ENCODE assay signal across 32 mouse cellular contexts in the genomic region with DNA sequence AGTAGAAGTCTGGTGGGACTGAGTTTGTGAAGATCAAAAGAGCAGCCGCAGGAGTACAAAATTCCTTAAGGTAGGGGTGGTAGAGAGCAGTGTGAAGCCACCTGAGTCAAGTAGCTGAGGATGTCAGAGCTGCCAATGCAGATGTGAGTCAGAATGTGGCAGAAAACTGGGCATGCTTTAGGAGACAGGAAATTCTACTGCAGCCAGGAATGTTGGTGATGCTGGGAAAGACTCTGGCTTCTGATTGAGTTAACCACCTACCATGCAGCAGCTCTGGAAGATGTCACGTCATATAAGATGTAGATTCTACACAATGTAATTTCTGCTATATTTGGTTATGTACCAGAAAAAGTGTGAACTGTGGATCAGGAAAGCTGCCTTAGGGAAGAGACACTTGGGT.
"Had no signal": no experiment of that assay in that cellular context is flagged by ENCODE, and none has a peak within 500 bp of the region (broad histone marks: within the 10 kb centered on the region; RNA-seq: fewer than 3 reads in every experiment).

No protein-coding gene starts in this region.

- H3K9ac ChIP-seq: limb, embryonic 12.5 days; limb, embryonic 13.5 days; limb, embryonic 15.5 days; liver, embryonic 12.5 days; liver, embryonic 13.5 days; liver, embryonic 14.5 days; liver, embryonic 15.5 days; liver, postnatal 0 days; lung, embryonic 14.5 days; lung, embryonic 15.5 days; midbrain, embryonic 12.5 days; midbrain, embryonic 13.5 days; midbrain, embryonic 15.5 days; neural tube, embryonic 12.5 days; neural tube, embryonic 13.5 days had no signal

- H3K4me3 ChIP-seq: limb, embryonic 10.5 days; limb, embryonic 12.5 days; limb, embryonic 13.5 days; limb, embryonic 15.5 days; liver, embryonic 12.5 days; liver, embryonic 13.5 days; liver, embryonic 15.5 days; lung, embryonic 15.5 days; megakaryocyte, embryonic 14.5 days; midbrain, embryonic 10.5 days; midbrain, embryonic 12.5 days; midbrain, embryonic 13.5 days; midbrain, embryonic 15.5 days; myocyte; neural tube, embryonic 12.5 days; neural tube, embryonic 13.5 days had no signal

- H3K36me3 ChIP-seq: limb, embryonic 10.5 days; limb, embryonic 12.5 days; limb, embryonic 13.5 days; limb, embryonic 15.5 days; liver, embryonic 12.5 days; liver, embryonic 13.5 days; liver, embryonic 15.5 days; lung, embryonic 15.5 days; midbrain, embryonic 10.5 days; midbrain, embryonic 12.5 days; midbrain, embryonic 13.5 days; midbrain, embryonic 15.5 days; neural tube, embryonic 12.5 days; neural tube, embryonic 13.5 days had no signal

- H3K9me3 ChIP-seq: limb, embryonic 10.5 days; limb, embryonic 12.5 days; limb, embryonic 13.5 days; limb, embryonic 15.5 days; liver, embryonic 12.5 days; liver, embryonic 13.5 days; liver, embryonic 15.5 days; lung, embryonic 15.5 days; megakaryocyte, embryonic 14.5 days; midbrain, embryonic 10.5 days; midbrain, embryonic 12.5 days; midbrain, embryonic 13.5 days; midbrain, embryonic 15.5 days; neural tube, embryonic 12.5 days; neural tube, embryonic 13.5 days had no signal

- H3K4me2 ChIP-seq: limb, embryonic 12.5 days; limb, embryonic 13.5 days; limb, embryonic 15.5 days; liver, embryonic 11.5 days; liver, embryonic 12.5 days; liver, embryonic 13.5 days; liver, embryonic 15.5 days; lung, embryonic 14.5 days; lung, embryonic 15.5 days; midbrain, embryonic 11.5 days; midbrain, embryonic 12.5 days; midbrain, embryonic 13.5 days; midbrain, embryonic 15.5 days; neural tube, embryonic 12.5 days; neural tube, embryonic 13.5 days had no signal

- H3K27ac ChIP-seq: limb, embryonic 10.5 days; limb, embryonic 12.5 days; limb, embryonic 13.5 days; limb, embryonic 15.5 days; liver, embryonic 12.5 days; liver, embryonic 13.5 days; liver, embryonic 14.5 days; liver, embryonic 15.5 days; lung, embryonic 15.5 days; macrophage; midbrain, embryonic 10.5 days; midbrain, embryonic 12.5 days; midbrain, embryonic 13.5 days; midbrain, embryonic 15.5 days; neural tube, embryonic 12.5 days; neural tube, embryonic 13.5 days had no signal

- H3K27me3 ChIP-seq: limb, embryonic 12.5 days; limb, embryonic 13.5 days; limb, embryonic 15.5 days; liver, embryonic 12.5 days; liver, embryonic 13.5 days; liver, embryonic 15.5 days; lung, embryonic 15.5 days; megakaryocyte, embryonic 14.5 days; midbrain, embryonic 12.5 days; midbrain, embryonic 13.5 days; midbrain, embryonic 15.5 days; neural tube, embryonic 12.5 days; neural tube, embryonic 13.5 days had no signal

- ATAC-seq: liver, embryonic 12.5 days; liver, postnatal 0 days; lung, postnatal 0 days; midbrain, embryonic 13.5 days; midbrain, embryonic 15.5 days; midbrain, embryonic 16.5 days had no signal

- H3K4me1 ChIP-seq: limb, embryonic 10.5 days; limb, embryonic 12.5 days; limb, embryonic 13.5 days; limb, embryonic 15.5 days; liver, embryonic 12.5 days; liver, embryonic 13.5 days; liver, embryonic 15.5 days; lung, embryonic 15.5 days; midbrain, embryonic 10.5 days; midbrain, embryonic 12.5 days; midbrain, embryonic 13.5 days; midbrain, embryonic 15.5 days; neural tube, embryonic 12.5 days; neural tube, embryonic 13.5 days had no signal

- DNase-seq: left cerebral cortex, postnatal 4 days; liver; liver, embryonic 13.5 days; liver, postnatal 0 days; lung, adult 18-20 months; lung, adult 2 months; lung, embryonic 14.5 days; lung, postnatal 10 days; lung, postnatal 14 days; lung, postnatal 36 days; lung, postnatal 4 days had no signal
